Mouse (Mus musculus) urinary bladder, postnatal 25 days (tissue): ENCODE results near the gene Wdr74.
A peak's percentile ranks its signal among the peaks of the same experiment; 100 is the strongest.

Experiments
- DNase-seq: peaks from one replicate; pipeline ENCODE4 v3.0.0; 2022; ENCODE audit warnings: low spot score

Wdr74 gene

GRCm38 (mm10) chr19:8745382-8745781 is 9.8 kb downstream of the Wdr74 start:
- no peak for DNase-seq

- no peak for DNase-seq
Measured at GRCm38 (mm10) chr19:8747368-8747767, 11.7 kb downstream of the Wdr74 start.

GRCm38 (mm10) chr19:8755652-8756051 is 20.0 kb downstream of the Wdr74 start:
- DNase-seq: no peak

- peak; percentile 95 for DNase-seq
Measured at GRCm38 (mm10) chr19:8756635-8757387, 21.2 kb downstream of the Wdr74 start, which contains the start of gene Nxf1. Nxf1 (plus strand) TSS chr19:8757073.

GRCm38 (mm10) chr19:8757471-8757998 is 21.9 kb downstream of the Wdr74 start:
- no peak for DNase-seq

- no peak for DNase-seq
Measured at GRCm38 (mm10) chr19:8758899-8759298, 23.3 kb downstream of the Wdr74 start.

GRCm38 (mm10) chr19:8760757-8761156 is 25.1 kb downstream of the Wdr74 start:
- no peak for DNase-seq

- DNase-seq: no peak
Measured at GRCm38 (mm10) chr19:8763276-8763675, 27.6 kb downstream of the Wdr74 start.

GRCm38 (mm10) chr19:8765562-8765961 is 29.9 kb downstream of the Wdr74 start:
- DNase-seq: no peak

- DNase-seq: peak; percentile 77
Measured at GRCm38 (mm10) chr19:8770567-8771270, 35.1 kb downstream of the Wdr74 start, which contains the start of gene Tmem223. Tmem223 (plus strand) TSS chr19:8770996.

GRCm38 (mm10) chr19:8772996-8773395 is 37.4 kb downstream of the Wdr74 start:
- no peak for DNase-seq

GRCm38 (mm10) chr19:8773409-8773808 is 37.8 kb downstream of the Wdr74 start:
- DNase-seq: no peak

- peak; percentile 98 for DNase-seq
Measured at GRCm38 (mm10) chr19:8774086-8774835, 38.6 kb downstream of the Wdr74 start, which contains the start of gene Tmem179b. Tmem179b (minus strand) TSS chr19:8774467.

GRCm38 (mm10) chr19:8774951-8775421 is 39.4 kb downstream of the Wdr74 start:
- peak; percentile 27 for DNase-seq

GRCm38 (mm10) chr19:8786008-8786781 is 50.6 kb downstream of the Wdr74 start, which contains the start of gene Taf6l:
Taf6l (minus strand) TSS chr19:8786417.
- peak; percentile 76 for DNase-seq

- DNase-seq: no peak
Measured at GRCm38 (mm10) chr19:8788521-8788920, 52.9 kb downstream of the Wdr74 start.

GRCm38 (mm10) chr19:8789171-8789570 is 53.5 kb downstream of the Wdr74 start:
- no peak for DNase-seq

GRCm38 (mm10) chr19:8790171-8790570 is 54.5 kb downstream of the Wdr74 start:
- no peak for DNase-seq
